Mouse (Mus musculus) G1E (cell line): Measurements from ENCODE around the gene Vps53.

Source experiments
- CTCF ChIP-seq: IDR thresholded peaks from 2 replicates; pipeline ENCODE4 v1.5.1; 2012; ENCODE audit warnings: low read depth, low read length, inconsistent platforms, mixed read lengths
- GATA1 ChIP-seq: IDR thresholded peaks from 2 replicates; pipeline ENCODE4 v1.6.1; 2012; ENCODE audit warnings: borderline replicate concordance, low read length, inconsistent platforms, mixed read lengths
- GATA2 ChIP-seq: IDR thresholded peaks from 2 replicates; pipeline ENCODE4 v1.6.1; 2012; ENCODE audit warnings: low read depth, low read length, inconsistent platforms, borderline replicate concordance
- POLR2AphosphoS5 ChIP-seq: IDR thresholded peaks from 2 replicates; pipeline ENCODE4 v1.6.1; 2012; ENCODE audit warnings: low read depth, low read length, inconsistent platforms; ENCODE audit not compliant: insufficient replicate concordance
- TAL1 ChIP-seq: conservative IDR thresholded peaks from 2 replicates; pipeline ENCODE4 v1.6.1; 2012; ENCODE audit warnings: low read depth, low read length, inconsistent platforms, mixed read lengths

DNA sequence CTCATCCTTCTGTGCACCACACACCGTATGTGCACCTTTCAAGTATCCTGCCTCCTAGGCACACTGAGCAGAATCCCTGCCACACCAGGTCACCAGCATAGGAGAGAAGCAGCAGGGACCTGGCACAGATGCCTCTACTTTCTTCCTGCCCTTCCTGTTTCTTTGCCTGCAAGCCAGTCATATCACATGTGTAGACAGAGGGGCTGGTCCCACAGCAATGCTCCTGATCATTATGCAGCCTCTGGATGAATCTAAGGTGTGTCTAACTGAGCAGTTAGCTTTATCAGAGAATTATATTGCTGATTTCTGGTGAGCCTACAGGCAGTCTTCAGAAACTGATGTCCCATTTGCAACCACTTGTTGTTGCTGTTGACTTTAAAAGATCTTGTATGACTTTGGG, 34.3 kb downstream of the Vps53 start:
- TF ChIP-seq GATA1 (no peak), CTCF (no peak), TAL1 (no peak), GATA2 (no peak), POLR2AphosphoS5 (no peak)
